Mouse (Mus musculus): Measurements from ENCODE around the gene Wdr83.
"Not testable (repeated sequence)": the region's sequence is repeated elsewhere in the genome, so short reads cannot be mapped to it uniquely, and the experiment has no call there.

DNA sequence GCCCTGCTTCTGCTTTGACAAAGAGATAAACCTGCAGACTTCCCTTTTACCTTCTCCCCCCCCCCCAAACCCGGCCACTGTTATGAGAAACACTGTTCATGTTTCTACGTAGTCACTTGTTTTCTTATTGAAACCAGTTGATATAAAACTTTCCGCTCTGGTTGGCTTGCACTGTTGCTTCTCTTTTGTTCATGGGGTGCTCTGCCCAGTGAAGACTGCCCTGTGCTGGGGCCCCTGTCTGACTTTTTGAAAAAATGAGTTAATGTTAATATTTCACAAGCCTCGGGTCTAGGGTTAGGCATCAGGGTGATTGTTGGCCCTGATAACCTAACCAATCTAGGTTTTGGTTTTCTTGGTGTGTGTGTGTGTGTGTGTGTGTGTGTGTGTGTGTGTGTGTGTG lies 1.1 kb upstream of the Wdr83 start:
- not testable (repeated sequence) for TF ChIP-seq POLR2A (IDR thresholded peaks at IDR 0.05; ENCODE audit: borderline replicate concordance, low read depth, low read length); CTCF (IDR thresholded peaks at IDR 0.05; ENCODE audit: low read depth, low read length)
